Mouse (Mus musculus) ES-E14 (cell line): Measurements from ENCODE around the gene Cracr2b.

ENCODE experiments used
- CHD2 ChIP-seq: IDR thresholded peaks from 2 replicates; pipeline ENCODE4 v1.6.1; 2014; ENCODE audit warnings: mild to moderate bottlenecking, low read depth, low read length, inconsistent platforms
- ZC3H11A ChIP-seq: IDR thresholded peaks from 2 replicates; pipeline ENCODE4 v1.6.1; 2012; ENCODE audit warnings: low read depth, mild to moderate bottlenecking, inconsistent platforms, low read length, borderline replicate concordance

DNA sequence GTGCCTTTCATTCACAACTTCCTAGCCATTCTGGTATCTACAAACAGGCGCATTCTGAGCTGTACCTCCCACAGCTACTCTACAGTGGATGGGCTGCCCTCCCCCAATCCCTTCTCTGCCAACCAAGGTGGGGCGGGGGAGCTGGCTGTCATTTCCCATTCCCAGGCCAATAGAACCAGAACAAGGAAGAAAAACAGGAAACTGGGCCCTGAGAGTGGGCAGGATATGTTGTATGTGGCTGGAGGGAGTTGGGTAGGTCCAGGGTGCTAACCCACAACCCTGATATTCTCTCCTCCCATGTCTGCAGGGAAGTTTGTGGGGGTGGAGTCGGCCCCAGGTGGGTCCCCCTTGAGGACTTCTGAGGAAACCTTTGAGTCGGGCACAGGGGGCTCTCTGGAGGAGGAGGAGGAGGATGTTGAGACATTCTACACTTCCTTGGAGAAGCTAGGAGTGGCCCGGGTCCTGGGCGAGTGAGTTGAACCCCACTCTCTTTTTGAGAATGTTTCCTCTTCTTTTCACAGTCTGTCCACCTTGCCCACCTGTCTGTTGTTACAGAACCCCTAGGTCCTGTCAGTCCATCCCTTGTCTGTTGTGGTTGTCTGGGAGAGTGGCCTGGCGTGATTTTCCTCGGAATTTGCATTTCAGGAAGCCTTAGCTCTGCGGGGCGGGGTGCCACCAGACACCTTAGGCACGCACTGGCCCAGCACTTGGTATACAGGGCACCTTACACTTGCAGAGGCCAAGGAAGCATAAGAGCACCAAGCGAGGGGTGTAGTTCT is 3.1 kb downstream of the Cracr2b start:
- no peak for TF ChIP-seq CHD2
- no peak for TF ChIP-seq ZC3H11A
